17 mouse cellular contexts compared by ENCODE assay signal in the genomic region with DNA sequence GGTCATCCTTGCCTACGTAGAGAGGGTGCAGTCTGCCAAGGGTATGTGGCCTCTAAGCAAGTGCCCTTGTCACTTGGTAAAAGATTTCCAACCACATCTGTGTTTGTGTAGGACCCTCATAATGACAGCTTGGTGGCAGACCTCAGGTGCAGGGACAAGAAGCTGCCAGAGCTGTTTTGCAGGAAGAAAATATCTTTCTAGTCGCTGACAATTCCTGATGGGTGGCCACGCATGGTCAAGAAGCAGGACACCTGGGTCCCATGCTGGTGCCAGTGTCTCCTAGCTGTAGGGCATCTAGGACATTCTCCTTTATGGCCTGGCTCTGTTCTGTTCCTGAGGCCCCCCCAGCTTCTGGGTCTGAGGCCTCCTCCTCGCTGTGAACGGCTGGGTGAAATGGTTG. TPM values are rescaled to one million over a fixed set of nuclear protein-coding genes. Genes with fewer than 3 reads are reported as not detected.
DNase-seq lines count a peak whose midpoint lies in the region; ATAC-seq and TF ChIP-seq lines count a peak whose summit lies in the region.
"Had no signal": no experiment of that assay in that cellular context is flagged by ENCODE, and none has a peak within 500 bp of the region (broad histone marks: within the 10 kb centered on the region; RNA-seq: fewer than 3 reads in every experiment).

No protein-coding gene starts in this region.

- 68% methylated on average over 5 of the region's 5 CpGs for WGBS in heart, embryonic 11.5 days (ENCODE audit: insufficient replicate concordance)
- WGBS in limb, embryonic 10.5 days: 64% methylated on average over 5 of the region's 5 CpGs

- no peak for TF ChIP-seq POLR2A in cortical plate, adult 2 months (IDR thresholded peaks at IDR 0.05; ENCODE audit: extremely low read depth, insufficient read depth, low read length)

- no peak for DNase-seq in heart, adult 18-20 months
- no peak for DNase-seq in left cerebral cortex, adult 2 months (ENCODE audit: extremely low spot score in 1 of 2, low spot score in 2 of 2)
- DNase-seq in left cerebral cortex, postnatal 36 days (ENCODE audit: low spot score in 2 of 2): no peak
- DNase-seq in limb, embryonic 10.5 days (ENCODE audit: low spot score): no peak
- DNase-seq in spleen, postnatal 14 days (ENCODE audit: low spot score in 2 of 2): no peak
- DNase-seq: cerebellum, adult 8-10 months; kidney, adult 2 months had no signal

- no peak overlapping the region for H3K4me3 ChIP-seq in heart, embryonic 11.5 days (ENCODE audit: low read depth, low read length)
- H3K4me3 ChIP-seq in left cerebral cortex, adult 2 months: no peak overlapping the region
- H3K4me3 ChIP-seq in cortical plate, adult 2 months (ENCODE audit: insufficient read depth, low read length): peak overlapping the region; percentile 3; the same call in 1 of the 2 replicates
- peak overlapping the region; percentile 18 for H3K4me3 ChIP-seq in limb, embryonic 10.5 days
- H3K4me3 ChIP-seq: stomach, embryonic 15.5 days had no signal

- peak overlapping the region; percentile 43 for H3K4me2 ChIP-seq in heart, embryonic 11.5 days

- H3K27ac ChIP-seq in heart, embryonic 11.5 days (ENCODE audit: low read depth, low read length): no peak overlapping the region
- peak overlapping the region; percentile 76 for H3K27ac ChIP-seq in left cerebral cortex, adult 2 months
- H3K27ac ChIP-seq in cortical plate, adult 2 months (ENCODE audit: insufficient read depth, low read length): no peak overlapping the region
- no peak overlapping the region for H3K27ac ChIP-seq in limb, embryonic 10.5 days
- H3K27ac ChIP-seq: hindbrain, postnatal 0 days; stomach, embryonic 15.5 days had no signal

- 0 out of 2 replicates have a peak, but pooled peaks cover 2% of the 10 kb centered on the region for H3K9me3 ChIP-seq in heart, embryonic 11.5 days (replicated peaks; ENCODE audit: control insufficient read depth, low read length)
- no peaks in the 10 kb centered on the region for H3K9me3 ChIP-seq in limb, embryonic 10.5 days (replicated peaks)
- H3K9me3 ChIP-seq: stomach, embryonic 15.5 days had no signal

- intact Hi-C loops in left cerebral cortex, adult 2 months (cut with DNase I): loop anchor here (5.0 kb wide), 1 partner anchor 114 kb away; no protein-coding TSS in a partner anchor
- intact Hi-C loops in left cerebral cortex, postnatal 36 days (cut with DNase I): loop anchor here (5.0 kb wide), 1 partner anchor 49 kb away; no protein-coding TSS in a partner anchor

- peaks cover 12% of the 10 kb centered on the region; the same call in 1 of the 2 replicates for H3K27me3 ChIP-seq in heart, embryonic 11.5 days (ENCODE audit: control insufficient read depth, insufficient read depth, low read length)
- H3K27me3 ChIP-seq in limb, embryonic 10.5 days (ENCODE audit: low read depth, poor library complexity, severe bottlenecking): peaks cover 35% of the 10 kb centered on the region
- H3K27me3 ChIP-seq: stomach, embryonic 15.5 days had no signal

- no peak for TF ChIP-seq CTCF in left cerebral cortex, adult 2 months (IDR thresholded peaks at IDR 0.05)
- TF ChIP-seq CTCF in cortical plate, adult 2 months (IDR thresholded peaks at IDR 0.05; ENCODE audit: extremely low read depth, insufficient read depth, low read length): no peak

- H3K4me1 ChIP-seq in heart, embryonic 11.5 days (ENCODE audit: control insufficient read depth, insufficient read depth, low read length): peaks cover 12% of the 10 kb centered on the region; the same call in 1 of the 2 replicates
- peaks cover 7% of the 10 kb centered on the region for H3K4me1 ChIP-seq in cortical plate, adult 2 months (ENCODE audit: control insufficient read depth, insufficient read depth, low read length)
- H3K4me1 ChIP-seq in limb, embryonic 10.5 days: peaks cover 21% of the 10 kb centered on the region

- ATAC-seq in heart, embryonic 11.5 days (replicated peaks; ENCODE audit: insufficient number of reproducible peaks, low FRiP score, low TSS enrichment): no peak
- no peak for ATAC-seq in megakaryocyte progenitor cell, adult 5-6 weeks (replicated peaks; ENCODE audit: poor library complexity)
- ATAC-seq: hindbrain, postnatal 0 days; liver, postnatal 0 days had no signal

- H3K9ac ChIP-seq in heart, embryonic 11.5 days (ENCODE audit: low read depth, low read length): no peak overlapping the region
- H3K9ac ChIP-seq: forebrain, postnatal 0 days; liver, postnatal 0 days; stomach, embryonic 15.5 days had no signal

- no peaks in the 10 kb centered on the region for H3K36me3 ChIP-seq in heart, embryonic 11.5 days (ENCODE audit: control insufficient read depth, insufficient read depth, low read length)
- no peaks in the 10 kb centered on the region for H3K36me3 ChIP-seq in limb, embryonic 10.5 days
- H3K36me3 ChIP-seq: stomach, embryonic 15.5 days had no signal

RNA-seq across cellular contexts. Expression of a gene that starts 18.1 kb away (rescaled TPM):
- polyA plus RNA-seq in heart, embryonic 11.5 days (2014; fragmentation: Nextera tagmentation; extraction: Ambion mirVana): 0.06 TPM in 1 of 2 replicates, not detected in the other
- total RNA-seq in heart, adult 18-20 months (2021): not detected
- under 1 TPM; 0.61 to 0.66 TPM for total RNA-seq in left cerebral cortex, adult 2 months (2021)
- 1 to 10 TPM in 1 of 2 experiments, under 1 TPM in 1; 0.66 to 1.4 TPM for total RNA-seq in left cerebral cortex, postnatal 36 days (2021)
- polyA plus RNA-seq in cortical plate, adult 2 months (2012; rRNA removed): 0.32 and 0.40 TPM in 2 replicates
- polyA plus RNA-seq in limb, embryonic 10.5 days (2016; fragmentation: Nextera tagmentation; extraction: Ambion mirVana): 0.03 and 0.04 TPM in 2 replicates
- total RNA-seq in megakaryocyte progenitor cell, adult 5-6 weeks (2015): 0.02 and 0.10 TPM in 2 replicates
- 0.14 TPM in 1 of 2 replicates, not detected in the other for total RNA-seq in megakaryocyte progenitor cell, adult 5-6 weeks (2017)
- total RNA-seq: common myeloid progenitor, adult 5-6 weeks; forebrain, postnatal 0 days had no signal
- polyA plus RNA-seq: C2C12; kidney, adult 2 months had no signal

RNA-seq across cellular contexts. Expression of a gene that starts 38.8 kb away (rescaled TPM):
- 0.06 TPM in 1 of 2 replicates, not detected in the other for polyA plus RNA-seq in heart, embryonic 11.5 days (2014; fragmentation: Nextera tagmentation; extraction: Ambion mirVana)
- under 1 TPM in 1 of 2 experiments, not detected in 1; 0.08 TPM for total RNA-seq in heart, adult 18-20 months (2021)
- total RNA-seq in left cerebral cortex, adult 2 months (2021): 10 to 100 TPM in 1 of 2 experiments, 1 to 10 TPM in 1; 9.4 to 11.2 TPM
- 10 to 100 TPM; 12.2 to 15.4 TPM for total RNA-seq in left cerebral cortex, postnatal 36 days (2021)
- polyA plus RNA-seq in cortical plate, adult 2 months (2012; rRNA removed): 7.6 and 7.9 TPM in 2 replicates
- 0.05 and 0.10 TPM in 2 replicates for polyA plus RNA-seq in limb, embryonic 10.5 days (2016; fragmentation: Nextera tagmentation; extraction: Ambion mirVana)
- total RNA-seq in megakaryocyte progenitor cell, adult 5-6 weeks (2015): 0.66 and 1.4 TPM in 2 replicates
- total RNA-seq in megakaryocyte progenitor cell, adult 5-6 weeks (2017): 0.96 and 1.1 TPM in 2 replicates
- total RNA-seq: gastrocnemius, adult 18-20 months had no signal

Comparison
In these comparisons a context has a peak if more than half of its experiments do, and no peak if none do; other contexts are left out.
1. H3K4me3 ChIP-seq: peak in cortical plate, adult 2 months (single experiment) and limb, embryonic 10.5 days (single experiment); none in heart, embryonic 11.5 days (single experiment) and left cerebral cortex, adult 2 months (single experiment).
2. RNA of a gene that starts 38.8 kb away (total RNA-seq): 12.2 to 15.4 TPM in left cerebral cortex, postnatal 36 days and 9.4 to 11.2 TPM in left cerebral cortex, adult 2 months; 0.66 to 1.4 TPM in megakaryocyte progenitor cell, adult 5-6 weeks and 0.08 TPM in heart, adult 18-20 months; every median in the first group is over 4 times any median in the second.